Mouse (Mus musculus): ENCODE measurements around the gene Gm8660. TPM values are rescaled to one million over a fixed set of nuclear protein-coding genes. Genes with fewer than 3 reads are reported as not detected.
"Not testable (repeated sequence)": the region's sequence is repeated elsewhere in the genome, so short reads cannot be mapped to it uniquely, and the experiment has no call there.

The Gm8660 gene
- not detected for total RNA-seq (2021)

DNA sequence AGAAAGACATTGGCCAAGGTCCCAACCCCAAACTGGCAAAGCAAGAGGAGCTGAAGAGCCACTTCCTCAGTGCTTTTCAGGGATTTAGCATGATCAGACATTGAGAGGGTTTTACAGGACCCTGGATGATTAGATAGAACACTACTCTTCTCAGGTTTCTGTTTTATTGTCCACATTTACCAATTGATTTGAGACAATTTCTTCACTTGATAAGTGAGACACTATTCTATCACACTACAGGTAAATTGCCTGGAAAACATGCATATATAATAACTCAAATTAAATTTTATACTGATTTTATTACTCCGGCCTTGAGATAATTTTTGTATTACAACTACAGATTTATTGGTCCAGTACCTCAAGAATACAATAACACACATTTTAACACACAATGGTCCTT is at the start of gene Gm8660:
Gene Gm8660 (minus strand): TSS at position 101 of the 400 bp plus-strand sequence.
- DNase-seq, result not testable (repeated sequence)

- DNase-seq, result not testable (repeated sequence)
These were observed 42.4 kb upstream of the Gm8660 start, which contains the start of gene Vmn1r148 for GRCm38 (mm10) chr7:22413283-22413682. Vmn1r148 (plus strand) TSS chr7:22413583.

DNA sequence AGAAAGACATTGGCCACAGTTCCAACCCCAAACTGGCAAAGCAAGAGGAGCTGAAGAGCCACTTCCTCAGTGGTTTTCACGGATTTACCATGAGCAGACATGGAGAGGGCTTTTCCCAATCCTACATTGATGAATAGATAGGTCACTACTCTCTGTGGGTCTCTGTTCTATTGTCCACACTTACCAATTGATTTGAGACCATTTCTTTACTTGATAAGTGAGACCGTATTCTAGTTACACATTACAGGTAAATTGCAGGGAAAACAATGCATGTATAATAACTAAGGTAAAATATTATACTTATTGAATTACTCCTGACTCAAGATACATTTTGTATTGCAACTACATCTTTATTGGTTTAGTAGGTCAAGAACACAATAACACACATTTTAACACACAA is 41.2 kb downstream of the Gm8660 start, which contains the start of gene Gm4187:
Gene Gm4187 (minus strand): TSS at position 101 of the 400 bp plus-strand sequence.
- not testable (repeated sequence) for DNase-seq

Other genes with a start within 250 kb of the Gm8660 start
- not detected for gene Gm10666, start 236.3 kb downstream of the Gm8660 start, total RNA-seq (2021)
- not detected for gene Vmn1r142, start 207.0 kb downstream of the Gm8660 start, total RNA-seq (2021)
- not detected for gene Vmn1r143, start 181.7 kb downstream of the Gm8660 start, total RNA-seq (2021)
- gene Gm8653, start 169.8 kb downstream of the Gm8660 start, total RNA-seq (2021), result not detected
- not detected for gene Gm8453, start 141.6 kb downstream of the Gm8660 start, total RNA-seq (2021)
- gene Gm4187, start 41.3 kb downstream of the Gm8660 start, total RNA-seq (2021), result not detected
- not detected for gene Vmn1r148, start 42.5 kb upstream of the Gm8660 start, total RNA-seq (2021)
- not detected for gene Vmn1r149, start 67.2 kb upstream of the Gm8660 start, total RNA-seq (2021)
- gene Gm10665, start 93.0 kb upstream of the Gm8660 start, total RNA-seq (2021), result not detected
- not detected for gene Vmn1r151, start 128.6 kb upstream of the Gm8660 start, total RNA-seq (2021)
- gene Vmn1r152, start 151.9 kb upstream of the Gm8660 start, total RNA-seq (2021), result not detected
- gene Gm8677, start 163.8 kb upstream of the Gm8660 start, total RNA-seq (2021), result not detected
- not detected for gene Gm4201, start 194.3 kb upstream of the Gm8660 start, total RNA-seq (2021)
- gene Gm4565, start 217.1 kb upstream of the Gm8660 start, total RNA-seq (2021), result not detected

Data from heart, postnatal 4 days (tissue).